Mouse (Mus musculus) spleen, postnatal 36 days (tissue): ENCODE results near the gene Coq10b.
"Not testable (repeated sequence)": the region's sequence is repeated elsewhere in the genome, so short reads cannot be mapped to it uniquely, and the experiment has no call there.

Experiments used
- DNase-seq, 2 experiments: peaks; one replicate each; pipeline ENCODE4 v3.0.0; 2022; ENCODE audit warnings: low spot score in 2 of 2, mixed read lengths in 1 of 2

The Coq10b gene

GRCm38 (mm10) chr1:55055322-55056115 lies 2.9 kb downstream of the Coq10b start:
- peak; percentile 16 to 27 for DNase-seq

- not testable (repeated sequence) for DNase-seq
These were observed 5.8 kb downstream of the Coq10b start for GRCm38 (mm10) chr1:55058383-55058782.

GRCm38 (mm10) chr1:55061099-55061498 lies 8.5 kb downstream of the Coq10b start:
- DNase-seq, result no peak

GRCm38 (mm10) chr1:55061772-55062171 lies 9.2 kb downstream of the Coq10b start:
- DNase-seq, result no peak

GRCm38 (mm10) chr1:55072328-55072727 lies 19.8 kb downstream of the Coq10b start:
- not testable (repeated sequence) for DNase-seq

GRCm38 (mm10) chr1:55074757-55075156 lies 22.2 kb downstream of the Coq10b start:
- no peak for DNase-seq

DNA sequence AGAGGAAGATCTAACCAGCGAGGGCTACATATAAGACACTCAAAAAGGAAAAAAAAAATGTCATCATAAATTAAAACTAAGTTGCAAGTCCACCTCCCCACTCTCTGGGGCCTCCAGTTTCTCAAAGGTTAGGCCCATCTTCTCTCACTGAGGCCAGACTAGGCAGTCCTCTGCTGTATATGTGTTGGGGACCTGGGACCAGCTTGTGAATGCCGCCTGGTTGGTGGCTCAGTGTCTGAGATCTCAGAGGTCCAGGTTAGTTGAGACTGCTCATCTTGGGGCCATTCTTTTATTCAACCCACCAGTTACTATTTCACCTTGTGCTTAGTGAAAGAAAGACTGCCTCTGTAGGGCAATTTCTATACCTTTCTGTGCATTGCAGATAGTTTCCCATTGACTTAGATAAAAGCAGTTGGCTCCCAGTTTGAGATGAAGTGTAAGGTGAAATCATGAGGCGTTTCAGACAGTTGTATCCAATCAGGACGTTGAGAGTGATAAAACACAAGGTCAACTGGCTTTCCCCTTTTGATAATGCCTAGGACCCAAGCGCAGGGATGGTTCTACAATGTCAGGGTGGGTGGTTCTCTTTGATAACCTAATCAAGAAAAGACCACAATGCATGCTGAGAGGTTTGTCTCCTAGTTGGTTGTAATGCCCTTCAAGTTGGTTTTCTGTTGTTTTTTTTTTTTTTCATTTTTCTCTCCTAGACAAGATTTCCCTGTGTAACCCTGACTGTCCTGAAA lies 23.3 kb downstream of the Coq10b start:
- DNase-seq, result no peak

GRCm38 (mm10) chr1:55076395-55076743 lies 23.8 kb downstream of the Coq10b start:
- DNase-seq, result no peak

DNA sequence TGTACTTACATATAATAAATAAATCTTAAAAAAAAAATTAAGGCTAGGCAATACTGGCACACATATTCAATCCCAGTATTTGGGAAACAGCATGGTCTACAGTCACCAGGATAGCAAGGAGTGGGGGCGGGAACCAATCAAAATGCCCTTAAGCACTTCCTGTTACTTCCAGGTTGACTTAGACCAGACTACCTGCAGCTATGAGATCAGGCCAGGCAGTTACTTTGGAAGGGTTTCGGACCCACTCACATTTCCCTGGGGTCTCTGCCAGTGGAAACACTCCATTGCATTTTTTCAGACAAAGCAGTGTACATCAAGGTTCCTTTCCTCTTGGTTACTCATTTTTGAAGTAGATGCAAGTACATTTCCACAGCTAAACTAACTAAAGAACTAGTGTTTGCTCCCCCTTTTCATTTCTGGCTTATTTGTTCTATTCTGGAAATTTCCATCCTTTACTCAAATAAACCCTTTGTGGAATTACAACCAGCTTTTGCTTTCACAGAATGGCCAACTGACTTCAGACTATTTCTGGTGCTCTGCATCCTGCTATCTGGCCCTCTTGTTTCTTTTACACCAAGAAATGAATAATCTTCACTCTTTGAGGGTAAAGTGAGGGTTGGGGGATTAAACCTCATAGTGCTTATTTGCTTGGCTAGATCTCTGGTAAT lies 24.4 kb downstream of the Coq10b start:
- DNase-seq, result no peak

- DNase-seq, result no peak
These were observed 27.1 kb downstream of the Coq10b start for GRCm38 (mm10) chr1:55079677-55080076.

- DNase-seq, result no peak
These were observed 29.5 kb downstream of the Coq10b start for GRCm38 (mm10) chr1:55082106-55082505.

GRCm38 (mm10) chr1:55085781-55086366 lies 33.3 kb downstream of the Coq10b start:
- no peak for DNase-seq

DNA sequence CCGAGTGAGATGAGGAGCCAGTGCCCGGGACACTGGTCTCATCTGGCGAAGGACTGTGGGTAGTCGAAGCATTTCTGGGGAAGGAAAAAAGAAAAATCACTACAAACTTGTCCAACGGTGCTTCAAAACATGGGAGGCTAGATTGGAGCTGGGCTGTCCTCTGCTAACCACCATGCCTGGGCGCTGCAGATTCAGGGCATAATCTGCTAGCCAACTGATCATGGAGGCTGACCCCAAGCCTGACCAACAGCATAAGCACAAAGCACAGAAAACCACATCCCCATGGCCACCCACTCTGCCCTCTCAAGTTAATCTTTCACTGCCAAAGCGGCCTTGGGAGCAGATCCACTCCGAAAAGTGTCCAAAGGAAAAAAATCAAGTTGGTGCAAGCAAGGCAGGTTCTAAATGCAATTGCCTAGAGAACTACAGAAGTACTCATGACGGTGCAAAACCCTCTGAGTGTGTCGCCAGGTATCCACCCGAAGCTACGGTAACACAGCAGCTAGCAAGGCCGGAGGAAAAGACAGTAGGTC lies 34.4 kb downstream of the Coq10b start:
- DNase-seq, result peak in 1 of 2 experiments; percentile 6

GRCm38 (mm10) chr1:55087401-55087904 lies 34.9 kb downstream of the Coq10b start:
- no peak for DNase-seq

DNA sequence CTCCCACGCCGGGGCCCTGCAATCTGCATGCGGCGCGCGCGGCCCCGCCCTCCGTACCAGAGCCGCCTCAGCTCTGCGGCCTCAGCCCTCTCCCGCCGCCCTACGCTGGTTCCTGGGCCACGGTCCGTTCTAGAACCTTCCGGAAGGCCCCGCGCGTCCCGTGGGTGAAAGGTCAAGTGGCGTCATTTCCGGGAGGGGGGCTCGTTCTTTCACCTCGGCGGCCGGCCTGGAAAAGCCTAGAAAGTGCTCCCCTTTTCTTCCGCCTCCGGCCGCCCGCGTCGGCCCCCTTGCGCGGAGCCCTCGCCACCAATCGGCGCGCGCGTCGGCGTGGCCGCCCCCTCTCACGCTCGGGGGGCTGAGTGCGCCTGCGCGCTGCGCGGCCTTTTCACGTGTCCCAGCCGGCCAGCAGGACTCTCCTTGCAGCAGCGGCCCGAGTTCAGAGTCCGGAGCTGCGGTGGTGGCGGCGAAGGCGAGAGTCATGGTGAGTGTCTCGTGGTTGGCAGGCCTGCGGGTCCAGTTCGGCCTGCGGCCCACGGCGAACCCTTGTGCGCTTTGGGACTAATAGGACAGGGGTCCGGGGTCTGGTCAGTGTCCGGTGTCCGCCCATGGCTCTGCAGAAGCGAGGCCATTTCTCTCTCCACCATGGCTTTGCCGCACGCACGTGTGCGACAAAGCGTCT lies 35.5 kb downstream of the Coq10b start, which contains the start of the genes Hspe1 and Hspd1:
TSS of gene Hspe1 (plus strand) at position 201 of the 679 bp plus-strand sequence.
TSS of gene Hspd1 (minus strand) at position 312 of the 679 bp plus-strand sequence.
- peak; percentile 98 for DNase-seq

DNA sequence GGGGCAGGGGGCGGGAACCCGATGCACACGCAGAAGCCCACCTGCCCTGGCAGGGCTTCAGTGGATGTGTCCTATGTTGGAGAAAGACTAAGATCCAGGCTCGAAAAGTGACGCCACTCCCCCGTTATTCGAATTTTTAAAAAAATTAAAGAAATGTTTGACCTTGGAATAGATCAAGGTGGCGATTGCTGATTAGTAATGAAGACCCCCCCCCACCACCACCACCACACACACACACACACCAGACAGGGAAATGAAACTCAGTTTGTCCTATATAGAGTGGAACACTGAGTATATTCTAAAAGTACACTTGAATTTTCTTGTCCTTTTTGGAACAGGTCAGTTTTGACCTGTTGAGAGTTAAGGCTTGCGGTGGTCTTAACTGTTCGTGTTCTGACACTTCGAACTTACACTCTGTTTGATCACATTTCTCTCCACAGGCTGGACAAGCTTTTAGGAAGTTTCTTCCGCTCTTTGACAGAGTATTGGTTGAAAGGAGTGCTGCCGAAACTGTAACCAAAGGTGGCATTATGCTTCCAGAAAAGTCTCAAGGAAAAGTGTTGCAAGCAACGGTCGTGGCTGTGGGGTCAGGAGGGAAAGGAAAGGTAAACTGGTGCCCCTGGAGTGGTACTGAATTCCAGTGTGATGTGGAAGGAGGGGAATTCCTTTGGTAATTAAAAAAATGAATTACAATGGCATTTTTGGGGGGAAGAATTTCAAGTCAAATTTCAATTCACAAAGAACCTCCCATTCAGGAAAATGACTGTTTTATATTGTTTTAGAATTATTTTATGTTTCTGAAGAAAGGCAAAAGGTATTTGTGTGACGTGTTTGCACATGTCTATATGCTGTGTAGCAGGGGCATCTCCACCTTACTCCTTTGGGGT lies 36.3 kb downstream of the Coq10b start:
- no peak for DNase-seq

- DNase-seq, result no peak
These were observed 37.0 kb downstream of the Coq10b start for GRCm38 (mm10) chr1:55089498-55090064.

DNA sequence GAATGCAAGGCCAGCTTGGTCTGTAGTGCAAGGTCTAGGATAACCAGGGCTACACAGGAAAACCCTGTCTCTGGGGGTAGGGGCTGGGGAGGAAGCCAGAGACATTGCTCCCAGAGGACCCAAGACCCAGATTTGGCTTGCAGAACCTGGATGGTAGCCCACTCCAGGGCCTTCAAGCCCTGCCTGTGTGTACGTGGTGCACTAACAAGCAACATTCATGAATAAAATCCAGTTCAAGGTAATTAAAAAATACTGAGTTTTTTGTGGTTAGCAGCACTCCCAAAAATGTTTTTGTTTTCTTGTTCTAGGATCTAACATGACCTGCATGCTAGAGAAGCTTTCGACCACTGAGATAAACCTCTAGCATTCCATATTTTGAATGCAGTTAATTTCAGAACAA lies 39.5 kb downstream of the Coq10b start:
- no peak for DNase-seq

DNA sequence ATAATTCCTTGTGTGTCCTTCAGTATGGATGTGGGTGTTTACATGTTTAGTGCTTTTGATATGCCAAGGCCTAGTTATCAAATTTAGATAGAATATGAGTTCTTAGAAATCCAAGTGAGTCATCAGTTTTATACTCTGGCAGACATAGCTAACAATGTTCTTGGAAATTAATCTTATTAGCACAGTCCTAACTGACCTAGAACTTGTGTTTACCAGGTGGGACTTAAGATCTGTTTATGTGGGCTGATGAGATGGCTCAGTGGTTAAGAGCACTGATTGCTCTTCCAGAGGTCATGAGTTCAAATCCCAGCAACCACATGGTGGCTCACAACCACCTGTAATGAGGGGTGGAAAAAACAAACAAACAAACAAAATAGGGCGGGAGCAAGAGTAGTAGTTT lies 39.9 kb downstream of the Coq10b start:
- no peak for DNase-seq
